Mouse (Mus musculus): ENCODE measurements around the gene Tab1.

DNA sequence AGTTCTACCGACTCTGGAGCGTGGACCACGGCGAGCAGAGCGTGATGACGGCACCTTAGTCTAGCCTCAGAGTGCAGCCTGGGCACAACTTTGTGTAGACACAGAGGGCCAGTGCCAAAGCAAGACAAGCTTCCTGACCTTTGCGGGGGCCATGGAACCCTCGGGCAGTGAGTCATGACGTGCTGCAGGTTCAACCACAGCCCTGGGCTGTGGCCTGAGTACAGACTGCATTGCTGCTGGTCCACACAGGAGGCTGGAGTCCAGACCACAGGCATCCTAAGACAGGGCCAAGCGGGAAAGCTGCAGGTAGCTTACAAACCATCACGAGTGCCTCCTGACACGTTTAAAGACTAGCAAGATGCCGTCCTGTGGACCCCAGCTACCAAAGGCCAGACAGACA lies 27.3 kb downstream of the Tab1 start:
- TF ChIP-seq POLR2A (IDR thresholded peaks at IDR 0.05; ENCODE audit: control insufficient read depth, extremely low read depth, insufficient read depth, low read length, poor library complexity) (no peak), CTCF (IDR thresholded peaks at IDR 0.05; ENCODE audit: borderline replicate concordance, control insufficient read depth, extremely low read depth, insufficient read depth, low read length, poor library complexity) (no peak)

All from thymus, adult 2 months (tissue).